Mouse (Mus musculus) megakaryocyte-erythroid progenitor cell, adult 5-6 weeks (primary cell): ENCODE data around the gene Spin2d. TPM values are rescaled to one million over a fixed set of nuclear protein-coding genes. Genes with fewer than 3 reads are reported as not detected.
"Not testable (repeated sequence)": the region's sequence is repeated elsewhere in the genome, so short reads cannot be mapped to it uniquely, and the experiment has no call there.

Source experiments
- ATAC-seq: replicated peaks from 2 replicates; pipeline ENCODE4 v1.8.0; 2016; ENCODE audit warnings: mild to moderate bottlenecking, inconsistent platforms; ENCODE audit not compliant: severe bottlenecking, poor library complexity, low FRiP score, low TSS enrichment
- total RNA-seq, 2 experiments: library from RNA; stranded (forward) in 1 of 2; stranded (reverse) in 1 of 2; fragments of 200-1000, 215-1000 nt in 1 of 2; fragments of >200 nt in 1 of 2; fragmentation: Nextera tagmentation in 1 of 2; gene quantifications; 2 replicates each; pipeline ENCODE4 v1.2.3; 2014 to 2017

Spin2d gene
- total RNA-seq (2014; fragmentation: Nextera tagmentation) (not detected in 2 replicates), total RNA-seq (2017) (not detected in 2 replicates)

GRCm38 (mm10) chrX:73176889-73177288 is at the start of gene Spin2d:
TSS of gene Spin2d (minus strand) at chrX:73176989.
- not testable (repeated sequence) for ATAC-seq

GRCm38 (mm10) chrX:73225365-73225764 is 48.6 kb upstream of the Spin2d start:
- ATAC-seq, result no peak

- not testable (repeated sequence) for ATAC-seq
These were observed 37.2 kb upstream of the Spin2d start, which contains the start of gene Xlr4b for GRCm38 (mm10) chrX:73213819-73214564. TSS of gene Xlr4b (plus strand) at chrX:73214333.

GRCm38 (mm10) chrX:73191934-73192333 is 15.1 kb upstream of the Spin2d start, which contains the start of gene Xlr3b:
TSS of gene Xlr3b (plus strand) at chrX:73192207.
- ATAC-seq, result 0 out of 2 replicates have a peak, but pooled peaks have one; percentile 44

GRCm38 (mm10) chrX:73149350-73149749 is 27.4 kb downstream of the Spin2d start, which contains the start of gene DXBay18:
TSS of gene DXBay18 (minus strand) at chrX:73149450.
- not testable (repeated sequence) for ATAC-seq

GRCm38 (mm10) chrX:73148496-73148895 is 28.3 kb downstream of the Spin2d start, which contains the start of gene Xlr5b:
TSS of gene Xlr5b (plus strand) at chrX:73148796.
- ATAC-seq, result not testable (repeated sequence)

GRCm38 (mm10) chrX:73143218-73143618 is 33.6 kb downstream of the Spin2d start:
- 0 out of 2 replicates have a peak, but pooled peaks have one; percentile 26 for ATAC-seq

Other genes starting within 250 kb of the Spin2d start
- 5.6 TPM in 1 of 2 replicates, not detected in the other for gene Zfp185, start 189.7 kb downstream of the Spin2d start, total RNA-seq (2014; fragmentation: Nextera tagmentation)
- not detected in 2 replicates for gene Zfp185, start 189.7 kb downstream of the Spin2d start, total RNA-seq (2017)
- not detected in 2 replicates for gene Pnma5, start 139.9 kb downstream of the Spin2d start, total RNA-seq (2014; fragmentation: Nextera tagmentation)
- not detected in 2 replicates for gene Pnma5, start 139.9 kb downstream of the Spin2d start, total RNA-seq (2017)
- gene Pnma3, start 112.2 kb downstream of the Spin2d start, total RNA-seq (2014; fragmentation: Nextera tagmentation), result not detected in 2 replicates
- gene Pnma3, start 112.2 kb downstream of the Spin2d start, total RNA-seq (2017), result not detected in 2 replicates
- 12.6 and 21.7 TPM in 2 replicates for gene Xlr4a, start 94.5 kb downstream of the Spin2d start, total RNA-seq (2014; fragmentation: Nextera tagmentation)
- 30.9 and 41.9 TPM in 2 replicates for gene Xlr4a, start 94.5 kb downstream of the Spin2d start, total RNA-seq (2017)
- gene Xlr3a, start 79.9 kb downstream of the Spin2d start, total RNA-seq (2014; fragmentation: Nextera tagmentation), result 1.2 and 4.0 TPM in 2 replicates
- gene Xlr3a, start 79.9 kb downstream of the Spin2d start, total RNA-seq (2017), result 15.0 TPM in 1 of 2 replicates, not detected in the other
- not detected in 2 replicates for gene Gm14685, start 59.9 kb downstream of the Spin2d start, total RNA-seq (2014; fragmentation: Nextera tagmentation)
- gene Gm14685, start 59.9 kb downstream of the Spin2d start, total RNA-seq (2017), result not detected in 2 replicates
- not detected in 2 replicates for gene Xlr5b, start 28.2 kb downstream of the Spin2d start, total RNA-seq (2014; fragmentation: Nextera tagmentation)
- not detected in 2 replicates for gene Xlr5b, start 28.2 kb downstream of the Spin2d start, total RNA-seq (2017)
- gene DXBay18, start 27.5 kb downstream of the Spin2d start, total RNA-seq (2014; fragmentation: Nextera tagmentation), result not detected in 2 replicates
- gene DXBay18, start 27.5 kb downstream of the Spin2d start, total RNA-seq (2017), result not detected in 2 replicates
- 4.8 and 10.8 TPM in 2 replicates for gene Xlr3b, start 15.2 kb upstream of the Spin2d start, total RNA-seq (2014; fragmentation: Nextera tagmentation)
- gene Xlr3b, start 15.2 kb upstream of the Spin2d start, total RNA-seq (2017), result 4.2 and 4.4 TPM in 2 replicates
- 41.2 TPM in 2 replicates for gene Xlr4b, start 37.3 kb upstream of the Spin2d start, total RNA-seq (2014; fragmentation: Nextera tagmentation)
- gene Xlr4b, start 37.3 kb upstream of the Spin2d start, total RNA-seq (2017), result 23.1 and 29.2 TPM in 2 replicates
- 2.6 and 2.8 TPM in 2 replicates for gene F8a, start 51.3 kb upstream of the Spin2d start, total RNA-seq (2014; fragmentation: Nextera tagmentation)
- 2.4 and 2.6 TPM in 2 replicates for gene F8a, start 51.3 kb upstream of the Spin2d start, total RNA-seq (2017)
- gene Xlr4c, start 66.1 kb upstream of the Spin2d start, total RNA-seq (2014; fragmentation: Nextera tagmentation), result 5.5 and 10.5 TPM in 2 replicates
- gene Xlr4c, start 66.1 kb upstream of the Spin2d start, total RNA-seq (2017), result 24.6 and 34.2 TPM in 2 replicates
- gene Xlr3c, start 88.4 kb upstream of the Spin2d start, total RNA-seq (2014; fragmentation: Nextera tagmentation), result not detected in 2 replicates
- 0.69 TPM in 1 of 2 replicates, not detected in the other for gene Xlr3c, start 88.4 kb upstream of the Spin2d start, total RNA-seq (2017)
- not detected in 2 replicates for gene Xlr5a, start 116.0 kb upstream of the Spin2d start, total RNA-seq (2014; fragmentation: Nextera tagmentation)
- gene Xlr5a, start 116.0 kb upstream of the Spin2d start, total RNA-seq (2017), result not detected in 2 replicates
- gene Xlr5c, start 116.0 kb upstream of the Spin2d start, total RNA-seq (2014; fragmentation: Nextera tagmentation), result not detected in 2 replicates
- gene Xlr5c, start 116.0 kb upstream of the Spin2d start, total RNA-seq (2017), result not detected in 2 replicates
- not detected in 2 replicates for gene Gm45015, start 159.9 kb upstream of the Spin2d start, total RNA-seq (2014; fragmentation: Nextera tagmentation)
- gene Gm45015, start 159.9 kb upstream of the Spin2d start, total RNA-seq (2017), result not detected in 2 replicates
- gene Zfp275, start 165.6 kb upstream of the Spin2d start, total RNA-seq (2014; fragmentation: Nextera tagmentation), result 3.1 and 6.7 TPM in 2 replicates
- 1.8 and 2.5 TPM in 2 replicates for gene Zfp275, start 165.6 kb upstream of the Spin2d start, total RNA-seq (2017)
- not detected in 2 replicates for gene Gm18336, start 221.7 kb upstream of the Spin2d start, total RNA-seq (2014; fragmentation: Nextera tagmentation)
- gene Gm18336, start 221.7 kb upstream of the Spin2d start, total RNA-seq (2017), result not detected in 2 replicates
- 0.04 TPM in 1 of 2 replicates, not detected in the other for gene Zfp92, start 234.1 kb upstream of the Spin2d start, total RNA-seq (2014; fragmentation: Nextera tagmentation)
- not detected in 2 replicates for gene Zfp92, start 234.1 kb upstream of the Spin2d start, total RNA-seq (2017)